Mouse (Mus musculus) c-Kit-positive CD71-positive TER-119-positive erythroid progenitor cells, embryonic 14.5 days (primary cell): ENCODE data around the gene Cobll1.

Experiments
- DNase-seq: peaks from one replicate; pipeline ENCODE4 v3.0.0-alpha.2; 2013; ENCODE audit warnings: low spot score

The Cobll1 gene

DNA sequence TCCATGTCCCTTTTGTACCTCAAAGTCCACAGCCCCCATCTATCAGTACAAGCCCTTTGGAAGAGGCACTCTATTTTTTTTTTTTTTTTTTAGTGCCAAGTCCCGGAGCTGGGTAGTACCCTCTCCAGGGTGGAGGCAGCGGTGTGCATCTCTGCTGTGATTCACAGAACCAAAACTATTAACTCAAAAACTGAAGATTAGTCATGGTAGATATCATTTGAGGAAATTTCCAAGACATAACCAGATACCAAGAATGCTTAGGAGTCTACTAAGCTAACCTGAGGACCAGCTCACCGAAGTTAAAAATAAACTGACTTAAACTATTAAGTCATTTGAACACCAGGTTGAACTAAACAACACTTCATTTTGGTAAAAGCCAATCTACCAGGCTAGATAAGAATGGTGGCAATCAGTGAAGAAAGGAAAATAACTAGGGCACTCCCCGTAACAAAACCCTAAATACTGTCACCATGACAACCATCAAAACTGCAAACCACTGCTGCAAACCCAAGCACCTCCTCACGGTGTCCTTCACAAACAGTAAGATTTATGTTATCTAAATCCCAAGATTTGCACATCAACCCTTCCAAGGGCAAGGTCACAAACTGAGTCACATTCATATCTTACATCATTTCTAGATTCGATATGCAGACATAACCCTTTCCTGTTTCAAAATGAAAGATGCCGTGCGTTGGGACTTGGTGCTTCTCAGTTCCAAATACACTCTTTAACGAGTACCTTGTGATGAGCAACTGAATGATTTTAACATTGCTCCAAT, 43.8 kb downstream of the Cobll1 start:
- DNase-seq, result no peak

DNA sequence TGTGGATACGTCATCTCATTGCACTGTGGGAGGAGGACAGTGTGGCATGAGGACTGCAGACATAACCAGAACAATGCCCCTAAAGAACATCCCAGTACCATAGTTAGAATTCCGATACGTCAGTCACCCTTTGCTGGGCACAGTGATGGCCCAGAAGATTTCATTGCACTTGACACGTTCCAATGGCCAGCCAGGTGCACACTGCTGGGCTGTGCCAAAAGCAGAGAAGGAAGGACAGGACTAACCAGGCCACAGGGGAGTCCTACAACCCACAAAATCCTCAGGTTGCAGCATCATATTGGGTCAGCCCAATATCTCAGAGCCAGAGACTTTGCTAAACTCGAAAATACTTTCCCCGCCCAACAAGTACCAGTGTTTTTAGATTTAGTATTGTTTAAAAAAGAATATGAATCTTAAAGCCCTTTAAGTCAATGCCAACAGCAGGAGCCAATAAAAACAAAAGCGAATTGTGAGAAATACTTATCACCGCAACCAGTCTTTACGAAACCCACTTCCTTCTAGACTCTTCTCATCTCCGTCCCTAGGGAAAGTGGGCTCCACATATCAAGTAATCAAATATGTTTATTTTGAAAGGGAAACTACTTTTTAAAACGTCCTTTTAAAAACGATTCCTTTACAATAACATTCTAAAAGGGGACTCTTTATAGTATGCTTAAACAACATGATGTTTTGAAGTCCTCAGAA, 46.0 kb downstream of the Cobll1 start:
- no peak for DNase-seq

DNA sequence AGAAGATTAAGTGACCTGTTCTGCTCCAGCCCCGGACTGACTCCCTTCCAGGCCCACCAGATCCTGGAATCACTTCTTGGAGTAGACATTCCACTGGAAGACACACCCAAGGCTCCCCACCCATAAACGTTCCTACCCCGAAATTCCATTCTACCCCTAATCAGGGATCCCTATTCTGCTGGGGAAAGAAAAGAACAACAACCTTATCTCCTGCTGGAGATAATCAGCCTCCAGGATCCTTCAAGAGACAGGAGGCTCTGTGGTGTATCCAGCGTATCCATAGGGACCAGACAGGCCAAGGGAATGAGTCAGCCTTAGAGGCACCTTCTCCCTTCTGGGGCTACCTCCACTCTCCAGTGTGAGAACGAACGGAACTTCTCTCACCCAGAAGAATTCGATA, 47.8 kb downstream of the Cobll1 start:
- no peak for DNase-seq

DNA sequence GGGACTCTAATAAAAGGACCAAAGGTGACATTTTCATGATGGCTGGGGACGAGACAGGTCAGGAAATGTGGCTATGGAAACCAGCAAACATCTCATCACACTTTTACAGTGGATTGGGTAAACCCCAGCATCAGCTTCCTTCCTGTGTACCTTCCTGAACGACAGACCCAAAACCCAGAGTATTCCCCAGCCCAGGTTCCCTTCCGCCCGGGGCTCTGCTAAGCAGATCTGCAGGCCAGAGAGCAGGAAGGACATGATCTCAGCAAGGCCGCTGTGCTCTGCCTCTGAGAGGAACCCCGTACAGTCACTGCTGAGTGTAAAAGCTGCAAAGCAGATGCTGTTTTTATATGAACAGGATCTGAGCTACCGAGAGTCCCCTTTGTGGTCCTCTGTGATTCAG, 49.9 kb downstream of the Cobll1 start:
- no peak for DNase-seq

DNA sequence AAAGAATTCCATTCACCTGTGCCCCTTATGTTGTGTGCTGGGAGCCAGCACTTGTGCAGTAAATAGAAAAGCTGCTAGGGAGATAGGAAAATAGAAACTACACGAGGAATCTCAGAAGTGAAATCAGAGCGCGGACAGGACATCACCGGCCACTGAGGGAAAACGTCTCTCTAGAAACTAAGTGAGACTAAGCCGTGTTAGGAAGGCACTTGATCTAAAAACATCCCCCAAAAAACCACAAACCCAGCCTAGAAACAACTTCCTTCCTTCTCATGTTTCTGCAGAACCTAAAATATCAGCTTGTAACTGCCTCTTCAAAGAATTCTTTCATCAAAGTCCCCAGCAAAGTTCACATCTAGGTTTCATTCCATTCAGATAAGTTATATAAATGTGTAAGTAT, 50.6 kb downstream of the Cobll1 start:
- no peak for DNase-seq

DNA sequence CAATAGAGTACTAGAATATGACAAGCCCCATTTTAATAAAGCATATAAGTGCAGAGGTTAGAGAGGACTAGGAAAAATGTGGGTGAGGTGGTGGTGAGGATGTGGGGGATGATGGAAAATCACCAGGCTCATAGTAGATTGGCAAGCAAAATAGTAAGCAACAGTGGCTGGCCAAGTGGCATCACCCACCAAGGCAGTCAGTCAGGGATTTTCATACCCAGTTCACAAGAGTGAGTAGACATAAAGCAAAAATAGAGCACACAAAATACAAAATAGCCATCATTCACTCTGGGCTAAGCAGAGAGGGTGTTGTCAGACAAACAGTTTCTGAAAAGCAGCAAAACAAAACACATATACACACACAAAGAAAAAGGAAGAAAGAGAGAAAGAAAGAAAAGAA, 51.6 kb downstream of the Cobll1 start:
- DNase-seq, result no peak

DNA sequence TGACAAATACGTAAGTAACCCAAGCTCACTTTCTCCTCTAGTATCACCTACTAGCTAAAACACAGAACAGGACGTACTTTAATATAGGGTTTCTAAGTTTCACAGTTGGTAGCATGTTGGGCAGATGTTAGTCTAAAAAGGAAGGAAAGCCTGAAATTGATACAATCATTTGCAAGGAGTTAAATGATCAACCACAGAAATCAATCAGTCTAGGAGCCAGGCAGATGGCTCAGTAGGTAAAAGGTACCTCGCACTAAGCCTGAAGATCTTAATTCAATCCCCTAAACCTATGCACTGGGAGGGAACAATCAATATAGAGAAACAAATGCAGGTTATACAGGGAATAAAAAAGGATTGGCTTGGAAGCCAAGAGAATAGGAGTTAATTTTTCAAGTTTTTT, 52.0 kb downstream of the Cobll1 start:
- no peak for DNase-seq

DNA sequence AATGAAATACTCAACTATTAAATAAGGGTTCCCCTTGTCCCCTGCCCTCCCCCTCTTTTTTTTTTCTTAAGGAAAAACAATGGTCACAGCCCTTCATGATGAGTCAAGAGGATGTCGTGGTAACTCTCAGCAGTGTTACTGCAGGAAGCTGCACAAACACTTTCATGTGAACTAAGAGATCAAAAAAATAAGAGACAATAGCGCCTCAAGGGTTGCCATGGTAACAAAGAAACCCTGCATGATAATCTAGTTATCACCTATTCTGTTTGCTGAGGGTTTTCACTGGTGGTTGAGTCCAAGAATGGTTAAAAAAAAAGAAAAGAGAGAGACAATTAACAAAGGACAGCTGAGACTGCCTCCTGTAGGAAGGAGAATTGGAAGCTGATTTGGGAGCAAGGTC, 56.5 kb downstream of the Cobll1 start:
- no peak for DNase-seq

DNA sequence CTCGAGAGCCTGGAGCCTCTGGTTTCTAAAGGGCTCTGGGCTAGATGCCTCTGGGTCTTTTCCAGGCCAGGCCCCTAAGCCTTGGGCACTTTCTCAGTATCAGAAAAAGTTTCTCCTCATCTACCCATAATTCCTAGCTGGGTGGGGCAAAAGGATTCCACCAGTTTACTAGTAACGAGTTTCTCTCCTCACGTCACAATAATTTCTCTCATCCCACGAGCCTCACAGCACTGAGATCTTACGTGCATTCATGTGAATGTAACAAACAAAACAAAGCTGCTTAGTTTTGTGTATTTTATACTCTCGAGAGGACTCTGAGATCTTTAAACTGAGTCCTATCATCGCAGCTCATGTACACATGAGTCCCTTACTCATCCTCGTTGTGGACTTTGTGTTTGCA, 57.5 kb downstream of the Cobll1 start:
- DNase-seq, result no peak

DNA sequence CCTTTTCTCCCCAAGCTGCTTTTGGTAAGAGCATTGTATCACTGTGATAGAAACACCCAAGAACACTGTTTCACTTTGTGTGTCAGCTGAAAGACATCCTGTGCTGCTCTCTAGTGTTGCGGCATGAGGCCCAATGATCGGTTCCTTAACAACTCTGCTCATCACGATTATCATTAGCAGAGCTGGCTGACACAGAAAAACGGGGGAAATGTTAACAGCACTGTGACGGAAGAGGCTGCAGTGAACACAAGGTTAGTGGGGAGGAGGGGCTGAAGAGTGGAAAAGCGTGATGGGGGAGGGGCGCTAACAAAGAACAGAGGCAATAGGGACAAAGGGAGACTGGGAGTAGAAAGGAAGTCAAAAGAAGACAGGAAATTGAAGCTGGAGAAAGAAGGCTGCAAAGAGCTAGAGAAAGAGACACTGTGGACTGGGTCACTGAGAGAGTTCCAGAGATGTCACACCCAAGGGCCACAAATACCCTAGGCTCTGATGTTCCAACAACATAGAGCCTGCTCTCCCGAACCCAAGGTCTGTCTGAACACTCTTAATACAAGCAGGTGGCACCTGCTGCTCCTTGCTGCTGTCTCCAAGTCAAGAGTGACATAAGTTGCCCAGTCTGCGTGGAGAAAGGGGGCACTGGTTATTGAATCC, 58.0 kb downstream of the Cobll1 start:
- no peak for DNase-seq

DNA sequence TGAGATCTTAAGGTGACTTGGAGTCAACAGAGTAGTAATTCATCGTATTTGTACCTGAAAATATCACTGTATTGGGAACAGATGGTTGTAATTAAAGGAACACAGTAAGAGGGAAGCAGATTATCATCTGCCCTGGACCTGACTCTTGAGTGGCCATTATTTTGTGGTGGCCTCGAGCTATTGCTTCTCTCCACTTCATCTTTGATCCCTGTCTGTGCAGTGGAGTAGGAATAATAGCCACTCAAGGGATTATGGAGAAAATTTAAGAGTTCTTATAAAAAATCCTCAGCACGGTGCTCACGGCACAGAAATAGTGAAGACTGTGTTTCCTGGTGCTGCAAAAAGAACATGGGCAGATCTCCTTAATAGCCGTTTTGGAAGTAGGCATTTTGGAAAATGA, 63.6 kb downstream of the Cobll1 start:
- DNase-seq, result no peak

DNA sequence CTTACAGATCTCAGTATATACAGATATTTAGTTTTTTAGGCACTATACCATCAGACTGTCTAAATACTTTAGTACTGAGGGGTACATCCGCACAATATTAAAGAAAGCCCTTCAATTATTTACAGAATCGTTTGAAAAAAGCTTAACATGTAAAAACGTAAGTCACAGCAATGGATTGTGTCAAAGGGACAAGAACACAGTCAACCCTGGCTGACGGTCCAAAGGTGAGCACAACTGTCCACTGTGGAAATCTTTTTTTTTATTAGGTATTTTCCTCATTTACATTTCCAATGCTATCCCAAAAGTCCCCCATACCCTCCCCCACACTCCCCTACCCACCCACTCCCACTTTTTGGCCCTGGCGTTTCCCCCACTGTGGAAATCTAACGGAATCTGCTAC, 67.1 kb downstream of the Cobll1 start:
- DNase-seq, result no peak

DNA sequence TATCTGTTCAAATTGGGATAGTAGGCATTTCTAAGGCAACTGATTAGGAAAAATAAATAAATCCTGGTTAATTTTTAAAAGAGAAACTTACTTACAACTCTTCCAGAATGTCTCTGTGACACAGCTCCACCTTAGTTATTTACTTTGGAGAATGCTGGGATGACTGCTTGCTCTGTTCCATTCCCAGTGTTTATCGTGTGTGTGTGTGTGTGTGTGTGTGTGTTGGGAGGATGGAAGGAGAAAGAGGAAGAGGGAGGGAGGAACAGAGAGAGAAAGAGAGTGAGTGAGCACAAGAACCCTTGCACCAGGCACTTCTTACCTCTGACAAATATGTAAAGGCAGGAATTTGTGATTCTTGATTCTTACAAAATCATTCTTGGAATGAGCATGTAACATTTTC, 67.7 kb downstream of the Cobll1 start:
- no peak for DNase-seq

DNA sequence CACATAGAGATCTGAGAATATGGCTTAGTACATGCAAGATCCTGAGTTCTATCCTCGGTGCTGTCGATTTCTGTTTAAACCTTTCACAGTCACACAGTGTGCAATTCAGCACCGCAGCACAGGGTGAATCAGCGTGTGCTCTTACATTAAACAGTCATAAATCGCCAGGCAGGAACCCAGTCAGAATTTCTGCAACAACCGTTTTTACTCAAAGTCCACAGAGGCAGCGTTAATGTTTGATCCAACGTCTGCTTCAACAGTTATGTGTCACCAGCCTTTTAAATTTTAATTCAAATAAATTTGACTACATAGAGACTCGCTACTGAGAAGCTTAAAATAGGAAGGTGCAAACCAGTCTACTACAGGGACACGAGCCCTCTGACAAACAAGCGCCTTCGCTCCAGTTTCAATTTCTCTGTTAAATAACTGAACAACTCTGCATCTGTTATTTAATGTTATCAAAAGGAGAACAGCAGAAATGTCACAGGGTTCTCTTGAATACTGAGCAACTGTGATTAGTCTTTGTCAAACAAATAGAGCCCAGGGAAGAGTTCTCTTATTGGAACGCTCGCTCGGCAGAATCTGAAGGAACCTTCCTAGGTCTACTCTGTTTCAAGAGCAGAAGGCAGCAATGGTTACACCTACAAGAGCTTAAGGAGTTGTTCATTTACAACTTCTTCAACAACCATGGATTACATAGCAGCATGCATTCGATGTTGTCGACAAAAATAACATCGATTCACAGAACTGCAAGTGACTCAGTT, 68.3 kb downstream of the Cobll1 start:
- DNase-seq, result no peak

DNA sequence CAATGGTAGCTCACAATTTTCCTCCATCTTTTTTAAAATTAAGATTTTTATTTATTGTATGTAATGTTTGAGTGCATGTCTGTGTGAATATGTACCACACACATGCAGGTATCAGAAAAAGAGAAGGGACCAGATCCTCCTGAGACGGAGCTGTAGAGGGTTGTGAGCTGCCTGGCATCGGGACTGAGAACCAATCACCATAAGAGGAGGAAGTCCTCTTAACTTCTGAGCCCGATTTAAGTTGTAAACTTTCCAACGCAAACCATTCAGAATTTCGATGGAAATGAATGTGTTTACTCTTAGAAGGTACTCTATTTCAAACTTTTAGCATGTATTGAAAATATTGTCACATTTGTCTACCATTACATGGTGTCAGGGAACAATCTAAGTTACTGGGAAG, 68.9 kb downstream of the Cobll1 start:
- DNase-seq, result no peak

DNA sequence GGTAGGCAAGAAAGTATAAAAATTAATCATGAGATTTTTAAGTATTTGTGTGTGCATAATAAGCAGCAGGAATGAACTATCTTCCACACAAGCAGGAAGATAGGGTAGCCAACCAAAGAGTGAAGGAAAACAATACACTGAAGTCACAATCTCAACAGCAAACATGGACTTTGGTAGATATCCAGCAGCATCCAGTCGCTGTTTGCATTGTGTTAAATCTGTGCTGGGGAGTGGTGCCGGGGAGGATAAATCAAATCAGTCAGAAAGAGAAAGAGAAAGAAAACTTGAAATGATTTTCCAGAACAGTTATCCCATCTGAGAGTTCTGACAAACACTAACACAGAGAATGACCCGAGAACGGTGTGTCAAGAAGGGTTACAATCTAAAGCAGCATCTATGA, 75.2 kb downstream of the Cobll1 start:
- no peak for DNase-seq

DNA sequence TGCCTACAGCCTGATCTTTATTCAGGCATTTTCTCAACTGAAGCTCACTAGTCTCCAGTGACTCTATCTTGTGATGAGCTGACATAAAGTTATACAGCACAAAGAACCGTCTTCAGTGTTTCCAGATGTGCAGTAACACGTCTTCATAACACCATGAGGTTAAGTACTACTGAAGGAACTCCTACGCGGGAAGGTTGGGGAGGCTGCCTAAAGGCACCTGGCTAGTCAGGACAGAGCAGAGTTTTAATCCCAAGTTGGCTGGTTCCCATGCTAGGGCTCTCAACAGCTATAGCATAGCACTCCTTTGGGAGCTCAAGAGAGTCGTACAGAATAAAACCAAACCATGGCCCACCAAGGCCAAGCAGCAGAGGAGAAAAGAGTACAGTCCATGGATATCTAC, 76.6 kb downstream of the Cobll1 start:
- DNase-seq, result no peak

DNA sequence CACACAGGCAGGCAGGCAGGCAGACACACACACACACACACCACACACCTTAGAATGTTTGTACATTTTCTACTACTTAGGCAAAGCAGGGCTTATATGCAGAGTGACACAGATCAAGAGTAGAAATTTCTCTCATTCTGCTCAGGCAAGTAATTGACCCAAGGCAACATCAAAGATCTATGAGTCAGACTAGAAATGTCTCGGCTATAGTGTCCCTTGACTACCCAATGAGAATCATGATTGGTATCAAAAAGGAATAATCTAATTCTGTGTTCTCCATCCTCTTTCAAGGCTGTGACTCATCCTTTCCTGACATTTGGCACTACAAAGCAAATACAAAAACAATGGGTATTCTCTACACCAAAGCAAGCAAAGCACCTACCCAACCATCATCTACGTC, 77.5 kb downstream of the Cobll1 start:
- DNase-seq, result no peak

DNA sequence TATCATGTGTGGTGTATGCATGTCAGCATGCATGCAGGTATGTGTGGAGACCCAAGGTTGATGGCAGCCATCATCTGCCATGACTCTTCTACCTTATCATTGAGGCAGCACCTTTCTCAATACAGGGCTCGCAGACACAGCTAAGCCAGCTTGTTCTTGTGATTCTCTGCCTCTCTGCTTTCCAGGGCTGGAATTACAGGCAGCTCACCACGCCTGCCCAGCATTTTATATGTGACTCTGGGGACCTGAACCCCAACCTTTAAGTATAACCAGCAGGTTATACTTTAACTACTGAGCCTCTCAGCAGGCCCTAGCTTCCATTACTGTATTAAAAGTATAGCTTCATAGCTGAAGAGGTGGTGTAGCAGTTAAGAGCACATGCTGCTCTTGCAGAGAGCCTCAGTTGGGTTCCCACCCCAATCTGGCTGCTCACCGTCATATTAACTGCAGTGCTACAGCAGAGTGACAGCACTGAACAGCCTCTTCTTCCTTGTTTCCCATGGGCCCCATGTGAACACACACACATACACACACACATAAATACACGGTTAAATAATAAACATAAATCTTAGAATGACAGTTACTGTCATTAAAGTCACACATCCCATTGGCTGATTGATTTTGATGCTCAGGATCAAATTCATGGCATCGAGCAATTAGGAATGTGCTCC, 81.1 kb downstream of the Cobll1 start:
- no peak for DNase-seq

DNA sequence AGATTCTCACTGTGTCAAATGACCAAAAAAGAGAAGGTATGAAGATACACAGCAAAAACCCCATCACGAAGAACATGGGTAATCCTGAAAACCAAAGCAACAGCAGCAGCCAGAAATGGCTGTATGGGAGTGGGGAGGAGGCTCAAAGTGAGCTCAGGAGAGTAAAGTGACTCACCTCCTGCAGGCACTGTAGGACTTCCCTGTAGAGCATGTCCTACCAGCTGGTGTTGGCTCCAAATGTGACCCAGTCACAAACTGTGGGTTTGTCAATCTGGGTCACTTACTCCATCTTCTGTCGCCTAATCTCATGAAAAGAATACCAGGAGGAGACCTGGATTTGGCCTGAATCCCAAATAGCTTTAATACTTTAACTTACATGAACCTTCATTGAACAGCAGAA, 81.9 kb downstream of the Cobll1 start:
- no peak for DNase-seq

DNA sequence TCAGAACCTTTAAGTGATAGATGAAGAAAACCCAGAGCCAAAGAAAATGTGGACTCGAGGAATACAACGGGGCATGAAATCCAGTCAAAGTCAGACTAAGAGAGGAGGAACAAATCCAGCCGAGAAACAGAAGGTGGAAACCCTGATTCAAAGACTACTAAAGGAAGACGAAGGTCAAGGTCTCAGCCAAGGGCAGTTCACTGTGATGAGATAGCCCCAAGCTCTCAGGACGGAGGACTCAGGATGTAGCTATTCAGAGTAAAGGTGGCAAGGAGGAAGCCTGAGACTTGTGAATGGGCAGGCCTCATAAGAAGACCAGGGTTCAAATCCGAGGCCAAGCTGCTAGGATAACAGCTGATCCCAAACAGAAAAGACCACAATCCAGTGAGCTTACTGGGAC, 90.3 kb downstream of the Cobll1 start:
- DNase-seq, result no peak

DNA sequence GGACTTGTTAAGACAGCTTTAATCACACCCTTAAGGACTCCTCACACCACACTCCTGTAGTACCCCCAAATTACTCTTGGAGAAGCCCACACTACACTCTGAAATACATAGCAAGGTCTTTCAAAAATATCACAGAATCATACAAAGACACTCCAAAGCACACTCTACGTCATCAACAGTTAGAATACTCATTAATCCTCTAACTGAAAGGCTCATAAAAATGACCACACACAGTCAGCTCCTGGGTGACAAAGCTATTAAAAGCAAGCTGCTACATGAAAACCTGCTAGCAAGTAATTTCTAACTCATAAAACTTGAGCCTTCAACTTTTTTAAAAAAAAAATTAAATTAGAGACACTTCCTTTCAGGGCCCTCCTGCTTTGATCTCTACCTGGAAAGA, 91.8 kb downstream of the Cobll1 start:
- DNase-seq, result no peak
